Mouse (Mus musculus) CH12.LX (cell line): ENCODE measurements around the gene Slc43a1. TPM values are rescaled to one million over a fixed set of nuclear protein-coding genes. Genes with fewer than 3 reads are reported as not detected.

Source experiments
- DNase-seq: peaks from one replicate; pipeline ENCODE4 v3.0.0-alpha.2; 2013; ENCODE audit errors: extremely low read depth
- H3K27ac ChIP-seq: 2 replicates; pipeline ENCODE4 v1.5.1; 2012; ENCODE audit warnings: low read depth, mild to moderate bottlenecking, control low read depth, moderate library complexity; ENCODE audit not compliant: insufficient read depth
- H3K27me3 ChIP-seq: replicated peaks from 2 replicates; pipeline ENCODE3; 2012; ENCODE audit warnings: inconsistent platforms
- H3K36me3 ChIP-seq, 2 experiments: replicated peaks in 1 of 2; 2 replicates each; pipeline versions ENCODE3 to v1.6.1; 2012; ENCODE audit warnings: inconsistent platforms in 1 of 2, low read length in 1 of 2, mild to moderate bottlenecking in 1 of 2, mixed read lengths in 1 of 2, moderate library complexity in 1 of 2; ENCODE audit not compliant: control insufficient read depth in 1 of 2, insufficient read depth in 1 of 2
- H3K4me1 ChIP-seq, 2 experiments: 2 replicates each; pipeline ENCODE4 v1.6.1; 2012; ENCODE audit warnings: inconsistent platforms in 1 of 2, moderate library complexity in 1 of 2; ENCODE audit not compliant: insufficient read depth in 2 of 2, control insufficient read depth in 1 of 2
- H3K4me2 ChIP-seq: 2 replicates; pipeline ENCODE4 v1.6.1; 2012; ENCODE audit warnings: low read depth, mild to moderate bottlenecking, control low read depth; ENCODE audit not compliant: poor library complexity, insufficient read depth, severe bottlenecking
- H3K4me3 ChIP-seq, 3 experiments: fragments of 150-350 bp in 1 of 3; sonication (generic) in 1 of 3; replicated peaks in 1 of 3; 2 replicates each; pipeline versions ENCODE3 to v1.5.1; 2011 to 2012; ENCODE audit warnings: low read depth in 2 of 3, low read length in 2 of 3, mild to moderate bottlenecking in 2 of 3, moderate library complexity in 2 of 3, control low read depth in 1 of 3, improper control_type of control experiment in 1 of 3, inconsistent platforms in 1 of 3, mixed read lengths in 1 of 3; ENCODE audit not compliant: poor library complexity in 1 of 3
- H3K79me2 ChIP-seq: replicated peaks from 2 replicates; pipeline ENCODE4 v1.6.1; 2012; ENCODE audit warnings: mild to moderate bottlenecking, moderate library complexity; ENCODE audit not compliant: control insufficient read depth, poor library complexity, insufficient read depth, severe bottlenecking; ENCODE audit errors: extremely low read depth
- H3K9ac ChIP-seq: 2 replicates; pipeline ENCODE4 v1.6.1; 2012; ENCODE audit warnings: low read depth, mild to moderate bottlenecking, control low read depth, moderate library complexity; ENCODE audit not compliant: insufficient read depth
- H3K9me3 ChIP-seq: replicated peaks from 2 replicates; pipeline ENCODE3; 2012; ENCODE audit warnings: low read length, inconsistent platforms, mixed read lengths
- CHD2 ChIP-seq: IDR thresholded peaks from 2 replicates; pipeline ENCODE4 v1.6.1; 2011; ENCODE audit warnings: low read length, improper control_type of control experiment
- E2F4 ChIP-seq: IDR thresholded peaks from 2 replicates; pipeline ENCODE4 v1.6.1; 2011; ENCODE audit warnings: low read depth, low read length, improper control_type of control experiment; ENCODE audit not compliant: insufficient replicate concordance
- ELF1 ChIP-seq: IDR thresholded peaks from 2 replicates; pipeline ENCODE4 v1.6.1; 2014; ENCODE audit warnings: low read depth, mild to moderate bottlenecking, inconsistent platforms, low read length, improper control_type of control experiment
- ETS1 ChIP-seq: conservative IDR thresholded peaks from 2 replicates; pipeline ENCODE4 v1.6.1; 2012; ENCODE audit warnings: low read depth, mild to moderate bottlenecking, inconsistent platforms, low read length, improper control_type of control experiment, moderate library complexity
- GABPA ChIP-seq: IDR thresholded peaks from 2 replicates; pipeline ENCODE4 v1.6.1; 2012; ENCODE audit warnings: low read depth, low read length, improper control_type of control experiment, inconsistent platforms; ENCODE audit not compliant: insufficient replicate concordance
- IRF4 ChIP-seq: IDR thresholded peaks from 2 replicates; pipeline ENCODE4 v1.6.1; 2014; ENCODE audit warnings: low read depth, mild to moderate bottlenecking, inconsistent platforms, low read length, improper control_type of control experiment
- KAT2A ChIP-seq: IDR thresholded peaks from 2 replicates; pipeline ENCODE4 v1.6.1; 2012; ENCODE audit warnings: low read length, improper control_type of control experiment, inconsistent platforms; ENCODE audit not compliant: insufficient replicate concordance
- MAX ChIP-seq: IDR thresholded peaks from 2 replicates; pipeline ENCODE4 v1.6.1; 2011; ENCODE audit warnings: low read length, improper control_type of control experiment
- RAD21 ChIP-seq: IDR thresholded peaks from 2 replicates; pipeline ENCODE4 v1.6.1; 2011; ENCODE audit warnings: low read depth, mild to moderate bottlenecking, low read length, improper control_type of control experiment, moderate library complexity
- SIN3A ChIP-seq: IDR thresholded peaks from 2 replicates; pipeline ENCODE4 v1.6.1; 2012; ENCODE audit warnings: low read length, improper control_type of control experiment, inconsistent platforms
- TCF12 ChIP-seq: IDR thresholded peaks from 2 replicates; pipeline ENCODE4 v1.6.1; 2014; ENCODE audit warnings: low read depth, mild to moderate bottlenecking, inconsistent platforms, low read length, improper control_type of control experiment
- USF1 ChIP-seq: IDR thresholded peaks from 2 replicates; pipeline ENCODE4 v1.6.1; 2014; ENCODE audit warnings: low read depth, mild to moderate bottlenecking, inconsistent platforms, low read length, improper control_type of control experiment
- USF2 ChIP-seq: conservative IDR thresholded peaks from 2 replicates; pipeline ENCODE4 v1.6.1; 2011; ENCODE audit warnings: low read depth, low read length, improper control_type of control experiment
- ZKSCAN1 ChIP-seq: IDR thresholded peaks from 2 replicates; pipeline ENCODE4 v1.6.1; 2012; ENCODE audit warnings: low read depth, inconsistent platforms, low read length, improper control_type of control experiment, borderline replicate concordance
- ZMIZ1 ChIP-seq: IDR thresholded peaks from 2 replicates; pipeline ENCODE4 v1.6.1; 2012; ENCODE audit warnings: low read depth, mild to moderate bottlenecking, inconsistent platforms, low read length, improper control_type of control experiment
- dilution Hi-C: fragments of 300-500 bp; cut with MboI; formaldehyde crosslinking; loops from 2 replicates; pipeline ENCODE4 v1.14.3; 2020; ENCODE audit warnings: low sequenced_read_pairs; ENCODE audit not compliant: extremely low pct_unique_long_range_greater_than_20kb, extremely low pct_ligation_motif_present
- in situ Hi-C: fragments of 300-500 bp; cut with MboI; formaldehyde crosslinking; loops from 3 replicates; pipeline ENCODE4 v1.14.3; 2019; ENCODE audit warnings: low sequenced_read_pairs, low pct_ligation_motif_present, low pct_unique_long_range_greater_than_20kb, mixed read lengths
- polyA plus RNA-seq: library from polyadenylated mRNA; unstranded; fragments of >175 nt; gene quantifications from 2 replicates; pipeline ENCODE4 v1.2.1, GENCODE M21; 2012; ENCODE audit warnings: low read depth; ENCODE audit not compliant: insufficient read length
- total RNA-seq, 2 experiments: library from RNA; depleted of rRNA; stranded (reverse); fragments of 300-350 nt in 1 of 2; fragments of >200 nt in 1 of 2; gene quantifications; 2 replicates each; pipeline ENCODE4 v1.2.3; 2012 to 2014

Gene Slc43a1
- total and polyA plus RNA-seq, 3 experiments = 0.19 to 5.0 (median 0.30) TPM

DNA sequence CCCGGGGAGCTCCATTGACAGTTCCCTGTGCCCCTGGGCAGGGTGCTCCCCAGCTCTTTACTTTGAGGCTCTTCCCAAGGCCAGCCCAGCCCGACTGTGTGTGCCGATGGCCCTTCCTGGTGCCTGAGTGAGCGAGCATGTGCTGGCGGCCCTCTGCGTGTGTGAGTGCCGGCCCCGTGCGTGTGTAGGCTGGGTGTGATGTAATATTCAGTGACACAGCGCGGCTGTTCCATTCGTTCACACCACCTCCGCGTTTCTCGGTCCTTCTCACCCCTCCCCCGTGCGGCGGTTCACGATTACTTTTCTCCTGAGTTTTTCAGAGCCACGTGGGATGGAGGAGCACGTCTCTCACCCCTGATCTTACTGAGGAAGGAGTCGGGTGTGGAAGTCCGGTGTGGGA lies 44.0 kb downstream of the Slc43a1 start:
- dilution Hi-C loops = no loop called here
- DNase-seq = no peak
- H3K27me3 ChIP-seq = peaks cover 20% of the 10 kb centered on the region
- H3K27ac ChIP-seq = no peak overlapping the region
- no peak overlapping the region for H3K4me3 ChIP-seq
- TF ChIP-seq CHD2 = no peak
- no peak for TF ChIP-seq E2F4
- no peak for TF ChIP-seq TCF12
- TF ChIP-seq MAX = no peak
- no peak for TF ChIP-seq USF1
- TF ChIP-seq USF2 = no peak
- TF ChIP-seq KAT2A = no peak
- TF ChIP-seq ELF1 = no peak
- TF ChIP-seq ZMIZ1 = no peak
- TF ChIP-seq ZKSCAN1 = no peak
- TF ChIP-seq ETS1 = no peak
- no peak for TF ChIP-seq IRF4
- TF ChIP-seq RAD21 = no peak
- TF ChIP-seq GABPA = no peak
- TF ChIP-seq, all 38 proteins: peak for 0
- Histone ChIP-seq H3K36me3 (no peaks in the 10 kb centered on the region), H3K4me1 (peaks cover 3 to 18% of the 10 kb centered on the region in 2 experiments), H3K79me2 (no peaks in the 10 kb centered on the region), H3K4me2 (no peak overlapping the region), H3K9ac (no peak overlapping the region), H3K9me3 (peaks cover 2% of the 10 kb centered on the region)
- in situ Hi-C loops = loop anchor here (25.0 kb wide), 1 partner anchor 355 kb away; no protein-coding TSS in a partner anchor

GRCm38 (mm10) chr2:84883084-84883483 lies 44.4 kb downstream of the Slc43a1 start:
- H3K9ac ChIP-seq = no peak overlapping the region
- in situ Hi-C loops (loop anchor here (25.0 kb wide), 1 partner anchor 354 kb away; no protein-coding TSS in a partner anchor), dilution Hi-C loops (no loop called here)
- TF ChIP-seq SIN3A (no peak), E2F4 (no peak), ZKSCAN1 (no peak)
- TF ChIP-seq, all 38 proteins: peak for 0
- peaks cover 25% of the 10 kb centered on the region for H3K27me3 ChIP-seq
- H3K79me2 ChIP-seq = no peaks in the 10 kb centered on the region
- H3K27ac ChIP-seq = no peak overlapping the region
- H3K4me1 ChIP-seq = peaks cover 3 to 22% of the 10 kb centered on the region in 2 experiments
- H3K36me3 ChIP-seq = no peaks in the 10 kb centered on the region
- no peak for DNase-seq
- H3K4me3 ChIP-seq = no peak overlapping the region
- H3K9me3 ChIP-seq = peaks cover 4% of the 10 kb centered on the region
- H3K4me2 ChIP-seq = no peak overlapping the region
